Mouse (Mus musculus) lung, adult 2 months (tissue): Measurements from ENCODE around the gene Irgc1.

Experiments used
- CTCF ChIP-seq: fragments of 200-500 bp; IDR thresholded peaks from 2 replicates; pipeline ENCODE4 v1.5.1; 2011; ENCODE audit warnings: mild to moderate bottlenecking, low read length, control low read depth; ENCODE audit not compliant: insufficient read depth
- POLR2A ChIP-seq: fragments of 200-500 bp; IDR thresholded peaks from 2 replicates; pipeline ENCODE4 v1.6.1; 2011; ENCODE audit warnings: low read depth, mild to moderate bottlenecking, control low read depth, low read length, borderline replicate concordance; ENCODE audit errors: extremely low read depth

DNA sequence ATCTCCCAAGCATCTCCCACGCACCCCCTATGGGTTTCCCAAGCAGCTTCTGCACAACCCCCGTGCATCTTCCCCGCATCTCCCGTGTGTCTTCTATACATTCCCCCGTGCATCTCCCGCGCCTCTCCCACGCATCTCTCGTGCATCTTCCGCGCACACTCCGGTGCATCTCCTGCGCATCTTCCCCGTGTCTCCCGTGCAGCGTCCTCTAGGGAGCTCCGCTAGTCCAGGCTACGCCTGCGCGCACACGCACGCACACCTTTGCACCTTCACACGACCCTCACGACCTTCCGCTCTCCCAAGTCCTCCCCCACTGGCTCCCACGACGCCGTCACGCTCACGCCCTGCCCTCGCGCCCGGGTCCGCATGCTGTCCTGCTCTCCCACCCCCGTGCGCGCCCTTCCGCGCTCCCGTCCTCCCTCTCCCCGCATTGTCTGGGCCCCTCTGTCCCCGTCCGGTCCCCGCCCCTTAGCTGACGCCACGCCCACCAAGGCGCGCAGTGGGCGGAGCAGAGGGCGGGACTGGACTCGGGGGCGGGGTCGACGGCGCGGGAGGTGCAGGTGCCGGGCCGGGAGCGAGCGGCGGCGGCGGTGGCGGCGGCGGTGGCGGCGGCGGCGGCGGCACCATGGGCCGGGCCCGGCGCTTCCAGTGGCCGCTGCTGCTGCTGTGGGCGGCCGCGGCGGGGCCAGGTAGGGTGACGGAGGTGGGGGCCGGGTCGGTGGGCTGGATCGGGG, 29.5 kb upstream of the Irgc1 start, which contains the start of gene Cadm4:
- no peak for TF ChIP-seq POLR2A
- no peak for TF ChIP-seq CTCF
